Comparison of ENCODE assay signal across 18 mouse cellular contexts in the genomic region with DNA sequence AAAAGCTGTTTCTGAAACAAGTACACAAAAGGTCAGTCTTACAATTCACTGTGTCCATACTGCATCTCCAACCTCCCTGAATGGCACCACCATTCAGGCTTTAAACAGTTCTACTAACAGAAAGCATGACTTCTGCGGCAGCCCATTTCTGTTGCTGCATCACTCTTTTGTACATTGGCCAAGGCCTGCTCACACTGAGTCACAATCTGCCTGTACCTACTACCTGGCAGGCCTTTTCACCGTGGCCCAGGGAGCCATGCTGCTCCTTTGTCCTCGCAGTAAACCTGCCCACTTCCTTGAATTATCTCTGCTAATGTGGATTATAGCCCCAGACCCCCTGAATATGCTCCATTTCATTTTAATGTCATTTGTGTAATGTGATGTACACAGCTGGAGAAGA.
DNase-seq lines count a peak whose midpoint lies in the region; ATAC-seq lines count a peak whose summit lies in the region.
"Had no signal": no experiment of that assay in that cellular context is flagged by ENCODE, and none has a peak within 500 bp of the region (broad histone marks: within the 10 kb centered on the region; RNA-seq: fewer than 3 reads in every experiment).

No protein-coding gene starts in this region.

- DNase-seq in cerebellum, adult 11-12 months: no peak
- peak; percentile 4 for DNase-seq in cerebellum, adult 9-11 months
- DNase-seq in cerebellum, adult 8-10 months: no peak
- peak; percentile 76 to 86 for DNase-seq in cerebellum, postnatal 14 days
- no peak for DNase-seq in cerebellum, postnatal 4 days (ENCODE audit: low spot score in 2 of 2)
- peak; percentile 11 for DNase-seq in left cerebral cortex, postnatal 4 days
- DNase-seq in left cerebral cortex, adult 9 months (ENCODE audit: low spot score in 2 of 2): no peak
- DNase-seq: adrenal gland, adult 8-10 months; adrenal gland, postnatal 14 days; adrenal gland, postnatal 36 days; B cell, adult 2 months; embryo, embryonic 11 days; forebrain, postnatal 0 days had no signal

- intact Hi-C loops in left cerebral cortex, postnatal 4 days (cut with DNase I): no loop called here

- ATAC-seq in cerebellum, adult (ENCODE audit: insufficient number of reproducible peaks, low FRiP score, low TSS enrichment): peak; percentile 49; the same call in 1 of the 2 replicates
- ATAC-seq: activated CD4-positive, CD25-positive, alpha-beta regulatory T cell, adult 4 months; CD4-positive, CD25-positive, alpha-beta regulatory T cell, adult 4 months; forebrain, embryonic 14.5 days; forebrain, postnatal 0 days; Patski had no signal

Comparison
In these comparisons a context has a peak if more than half of its experiments do, and no peak if none do; other contexts are left out.
1. DNase-seq: peak in cerebellum, adult 9-11 months (single experiment), cerebellum, postnatal 14 days (2 of 2) and left cerebral cortex, postnatal 4 days (single experiment); none in cerebellum, adult 11-12 months (single experiment), cerebellum, adult 8-10 months (single experiment), cerebellum, postnatal 4 days (0 of 2) and left cerebral cortex, adult 9 months (0 of 2).